Mouse (Mus musculus) adrenal gland, adult 2 months (tissue): ENCODE results near the gene Senp5. TPM values are rescaled to one million over a fixed set of nuclear protein-coding genes. Genes with fewer than 3 reads are reported as not detected.

Experiments used
- microRNA-seq, 2 experiments: library from miRNA; unstranded; fragments of <30 nt; microRNA quantifications; one replicate each; pipeline ENCODE4 v1.2.0; 2021
- polyA plus RNA-seq: library from polyadenylated mRNA; depleted of rRNA; stranded (reverse); fragments of >200 nt; gene quantifications from 2 replicates; pipeline ENCODE4 v1.2.3, GENCODE M21; 2012; rRNA removed
- total RNA-seq, 2 experiments: library from RNA; stranded (reverse); gene quantifications; 2 replicates each; pipeline ENCODE4 v1.2.3; 2021

Gene Senp5
- total and polyA plus RNA-seq, 3 experiments = 1.7 to 26.3 (median 19.1) TPM

Small RNA genes lying within 50 kb of the gene (microRNA-seq; reads per million reads assigned to microRNA genes)
- 0 reads per million in 2 experiments for gene Gm26269

Other genes starting within 250 kb of the Senp5 start
- gene Meltf, start 124.5 kb downstream of the Senp5 start, total RNA-seq = not detected
- gene Meltf, start 124.5 kb downstream of the Senp5 start, polyA plus RNA-seq = 0.02 and 0.04 TPM in 2 replicates
- 1 to 10 TPM in 1 of 2 experiments, under 1 TPM in 1; 0.35 to 1.3 TPM for gene Pigz, start 69.4 kb downstream of the Senp5 start, total RNA-seq
- gene Pigz, start 69.4 kb downstream of the Senp5 start, polyA plus RNA-seq = 0.71 and 1.3 TPM in 2 replicates
- gene 0610012G03Rik, start 54.8 kb downstream of the Senp5 start, total RNA-seq = 10 to 100 TPM; 40.5 to 47.4 TPM
- 143 and 164 TPM in 2 replicates for gene 0610012G03Rik, start 54.8 kb downstream of the Senp5 start, polyA plus RNA-seq
- gene Ncbp2, start 54.8 kb downstream of the Senp5 start, total RNA-seq = 10 to 100 TPM; 45.1 to 54.0 TPM
- gene Ncbp2, start 54.8 kb downstream of the Senp5 start, polyA plus RNA-seq = 2.3 and 6.0 TPM in 2 replicates
- gene Pak2, start 76.1 kb upstream of the Senp5 start, total RNA-seq = 10 to 100 TPM; 50.4 to 57.5 TPM
- gene Pak2, start 76.1 kb upstream of the Senp5 start, polyA plus RNA-seq = 15.0 and 20.6 TPM in 2 replicates
- gene Pigx, start 96.5 kb upstream of the Senp5 start, total RNA-seq = 10 to 100 TPM; 30.8 to 35.5 TPM
- 27.6 and 40.0 TPM in 2 replicates for gene Pigx, start 96.5 kb upstream of the Senp5 start, polyA plus RNA-seq
- gene Cep19, start 96.5 kb upstream of the Senp5 start, total RNA-seq = 10 to 100 TPM in 1 of 2 experiments, 1 to 10 TPM in 1; 8.0 to 15.4 TPM
- 29.9 and 33.1 TPM in 2 replicates for gene Cep19, start 96.5 kb upstream of the Senp5 start, polyA plus RNA-seq
- 1 to 10 TPM; 4.1 to 6.3 TPM for gene Nrros, start 162.3 kb upstream of the Senp5 start, total RNA-seq
- 13.4 and 14.1 TPM in 2 replicates for gene Nrros, start 162.3 kb upstream of the Senp5 start, polyA plus RNA-seq
- not detected for gene Bex6, start 176.5 kb upstream of the Senp5 start, total RNA-seq
- not detected in 2 replicates for gene Bex6, start 176.5 kb upstream of the Senp5 start, polyA plus RNA-seq
- gene Fbxo45, start 243.9 kb upstream of the Senp5 start, total RNA-seq = 10 to 100 TPM; 12.8 to 16.8 TPM
- gene Fbxo45, start 243.9 kb upstream of the Senp5 start, polyA plus RNA-seq = 3.3 and 3.9 TPM in 2 replicates
- 10 to 100 TPM; 10.2 to 16.1 TPM for gene Wdr53, start 243.9 kb upstream of the Senp5 start, total RNA-seq
- 0.62 and 1.6 TPM in 2 replicates for gene Wdr53, start 243.9 kb upstream of the Senp5 start, polyA plus RNA-seq